Mouse (Mus musculus) myocyte (in vitro differentiated cells): ENCODE data around the gene Phox2b.

ENCODE experiments used
- CEBPB ChIP-seq: IDR thresholded peaks from 2 replicates; pipeline ENCODE4 v1.6.1; 2011; ENCODE audit warnings: mild to moderate bottlenecking, moderate library complexity; ENCODE audit not compliant: poor library complexity, insufficient read depth, severe bottlenecking
- E2F4 ChIP-seq: IDR thresholded peaks from one replicate; pipeline ENCODE4 v1.6.1; 2011; ENCODE audit warnings: mild to moderate bottlenecking, control low read depth, moderate library complexity; ENCODE audit not compliant: insufficient read depth
- MAX ChIP-seq: IDR thresholded peaks from one replicate; pipeline ENCODE4 v1.6.1; 2011; ENCODE audit warnings: low read depth, mild to moderate bottlenecking, control low read depth
- MYOD1 ChIP-seq, 3 experiments: IDR thresholded peaks; one replicate each; pipeline ENCODE4 v1.6.1; 2011; ENCODE audit warnings: control low read depth in 2 of 3, low read depth in 2 of 3, mild to moderate bottlenecking in 2 of 3, moderate library complexity in 1 of 3; ENCODE audit not compliant: insufficient read length in 2 of 3, control insufficient read depth in 1 of 3
- MYOG ChIP-seq, 3 experiments: IDR thresholded peaks; one replicate each; pipeline ENCODE4 v1.6.1; 2011; ENCODE audit warnings: control low read depth in 2 of 3, low read depth in 2 of 3, mild to moderate bottlenecking in 2 of 3; ENCODE audit not compliant: insufficient read length in 2 of 3, control insufficient read depth in 1 of 3, insufficient read depth in 1 of 3
- POLR2A ChIP-seq: IDR thresholded peaks from one replicate; pipeline ENCODE4 v1.6.1; 2011; ENCODE audit warnings: low read depth, mild to moderate bottlenecking, control low read depth, moderate library complexity; ENCODE audit not compliant: insufficient read length
- POLR2AphosphoS2 ChIP-seq: IDR thresholded peaks from one replicate; pipeline ENCODE4 v1.6.1; 2011; ENCODE audit warnings: low read depth, control low read depth; ENCODE audit not compliant: insufficient read length
- TCF12 ChIP-seq: IDR thresholded peaks from one replicate; pipeline ENCODE4 v1.6.1; 2011; ENCODE audit warnings: mild to moderate bottlenecking, control low read depth; ENCODE audit not compliant: poor library complexity, insufficient read depth, severe bottlenecking
- TCF3 ChIP-seq: IDR thresholded peaks from one replicate; pipeline ENCODE4 v1.6.1; 2011; ENCODE audit warnings: low read depth, control low read depth; ENCODE audit not compliant: insufficient read length
- USF1 ChIP-seq: IDR thresholded peaks from one replicate; pipeline ENCODE4 v1.6.1; 2011; ENCODE audit warnings: low read depth, mild to moderate bottlenecking, control low read depth, moderate library complexity

DNA sequence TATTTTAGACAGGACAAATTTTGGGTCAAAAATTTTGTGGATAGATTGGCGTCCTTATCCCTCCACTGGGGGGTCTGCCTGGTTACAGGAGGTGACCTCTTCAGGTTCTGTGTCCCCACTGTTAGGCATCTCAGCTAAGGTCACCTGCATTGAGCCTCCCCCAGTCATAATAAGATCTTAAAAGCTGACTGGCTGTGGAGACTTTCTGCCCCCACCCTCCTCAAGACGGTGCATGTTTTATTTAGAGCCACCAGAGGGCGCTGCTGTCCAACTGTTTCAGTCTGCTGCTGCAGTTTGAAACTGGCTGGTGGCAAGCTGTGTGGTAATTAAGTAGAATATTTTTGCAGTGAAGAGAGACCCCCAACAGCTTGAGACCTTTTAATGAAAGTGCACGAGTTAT, 51.1 kb downstream of the Phox2b start:
- TF ChIP-seq CEBPB (no peak), TCF3 (no peak), USF1 (no peak), MAX (no peak), POLR2A (no peak), POLR2AphosphoS2 (no peak), E2F4 (no peak), TCF12 (no peak), MYOD1 (IDR thresholded peaks at IDR 0.05; ENCODE audit: control insufficient read depth in 1 of 3, insufficient read length in 2 of 3, low read depth in 2 of 3) (no peak), MYOG (IDR thresholded peaks at IDR 0.05; ENCODE audit: control insufficient read depth in 1 of 3, insufficient read depth in 1 of 3, insufficient read length in 2 of 3, low read depth in 2 of 3) (no peak)
